Mouse (Mus musculus) gastrocnemius, adult 18-20 months (tissue): ENCODE results near the gene Orai3. TPM values are rescaled to one million over a fixed set of nuclear protein-coding genes. Genes with fewer than 3 reads are reported as not detected.

Source experiments
- DNase-seq: peaks from one replicate; pipeline ENCODE4 v3.0.0; 2021; ENCODE audit warnings: low spot score
- total RNA-seq, 2 experiments: library from RNA; stranded (reverse); gene quantifications; 2 replicates each; pipeline ENCODE4 v1.2.3; 2021

Orai3 gene
- total RNA-seq, 2 experiments from 2014 or later, result 11.4 TPM

- DNase-seq, result no peak
These were observed 27.6 kb downstream of the Orai3 start for GRCm38 (mm10) chr7:127797076-127797845.

- DNase-seq, result no peak
These were observed 29.0 kb downstream of the Orai3 start for GRCm38 (mm10) chr7:127798591-127798990.

GRCm38 (mm10) chr7:127799211-127799610 lies 29.6 kb downstream of the Orai3 start:
- no peak for DNase-seq

GRCm38 (mm10) chr7:127799738-127800137 lies 30.1 kb downstream of the Orai3 start:
- DNase-seq, result no peak

- DNase-seq, result peak; percentile 95
These were observed 30.9 kb downstream of the Orai3 start, which contains the start of gene Hsd3b7 for GRCm38 (mm10) chr7:127800435-127801009. Hsd3b7 (plus strand) TSS chr7:127800604.

GRCm38 (mm10) chr7:127801010-127801621 lies 31.5 kb downstream of the Orai3 start:
- peak; percentile 37 for DNase-seq

- DNase-seq, result no peak
These were observed 32.7 kb downstream of the Orai3 start for GRCm38 (mm10) chr7:127802313-127802712.

GRCm38 (mm10) chr7:127808821-127809220 lies 39.2 kb downstream of the Orai3 start:
- no peak for DNase-seq

- DNase-seq, result no peak
These were observed 40.2 kb downstream of the Orai3 start for GRCm38 (mm10) chr7:127809846-127810245.

GRCm38 (mm10) chr7:127810650-127811049 lies 41.0 kb downstream of the Orai3 start:
- no peak for DNase-seq

- DNase-seq, result no peak
These were observed 41.6 kb downstream of the Orai3 start for GRCm38 (mm10) chr7:127811240-127811639.

- no peak for DNase-seq
These were observed 42.7 kb downstream of the Orai3 start for GRCm38 (mm10) chr7:127812292-127812691.

GRCm38 (mm10) chr7:127813821-127814220 lies 44.2 kb downstream of the Orai3 start:
- peak; percentile 40 for DNase-seq

GRCm38 (mm10) chr7:127814241-127814921 lies 44.8 kb downstream of the Orai3 start:
- DNase-seq, result peak; percentile 88

- no peak for DNase-seq
These were observed 45.6 kb downstream of the Orai3 start for GRCm38 (mm10) chr7:127815116-127815665.

- DNase-seq, result peak; percentile 72
These were observed 46.6 kb downstream of the Orai3 start for GRCm38 (mm10) chr7:127815954-127816821.

- no peak for DNase-seq
These were observed 47.4 kb downstream of the Orai3 start for GRCm38 (mm10) chr7:127817053-127817452.

- no peak for DNase-seq
These were observed 48.2 kb downstream of the Orai3 start for GRCm38 (mm10) chr7:127817776-127818175.

GRCm38 (mm10) chr7:127820836-127821509 lies 51.4 kb downstream of the Orai3 start:
- DNase-seq, result no peak

- DNase-seq, result no peak
These were observed 52.9 kb downstream of the Orai3 start for GRCm38 (mm10) chr7:127822494-127822893.
